Mouse (Mus musculus): ENCODE results near the gene Gm3646. TPM values are rescaled to one million over a fixed set of nuclear protein-coding genes. Genes with fewer than 3 reads are reported as not detected.
A peak's percentile ranks its signal among the peaks of the same experiment; 100 is the strongest.

Gene Gm3646
- polyA plus RNA-seq, 1 experiment from 2014 or later: not detected

GRCm38 (mm10) chr1:39773991-39774729, 31.0 kb downstream of the Gm3646 start:
- no peak overlapping the region for H3K4me3 ChIP-seq (replicated peaks)
- no peak for ATAC-seq
- H3K9me3 ChIP-seq: no peaks in the 10 kb centered on the region
- H3K4me1 ChIP-seq (replicated peaks): peaks cover 6% of the 10 kb centered on the region
- H3K36me3 ChIP-seq: no peaks in the 10 kb centered on the region
- H3K27me3 ChIP-seq: no peaks in the 10 kb centered on the region
- no peak overlapping the region for H3K9ac ChIP-seq (replicated peaks)
- H3K27ac ChIP-seq: no peak overlapping the region
- WGBS: 87% methylated on average over 14 of the region's 14 CpGs
- H3K4me2 ChIP-seq (replicated peaks): no peak overlapping the region

GRCm38 (mm10) chr1:39773551-39773950, 31.6 kb downstream of the Gm3646 start:
- H3K9ac ChIP-seq (replicated peaks): no peak overlapping the region
- no peak overlapping the region for H3K27ac ChIP-seq
- no peaks in the 10 kb centered on the region for H3K36me3 ChIP-seq
- peaks cover 6% of the 10 kb centered on the region for H3K4me1 ChIP-seq (replicated peaks)
- WGBS: 77% methylated on average over 5 of the region's 5 CpGs
- no peak overlapping the region for H3K4me2 ChIP-seq (replicated peaks)
- ATAC-seq: no peak
- no peaks in the 10 kb centered on the region for H3K27me3 ChIP-seq
- no peak overlapping the region for H3K4me3 ChIP-seq (replicated peaks)
- H3K9me3 ChIP-seq: no peaks in the 10 kb centered on the region

GRCm38 (mm10) chr1:39772401-39773095, 32.6 kb downstream of the Gm3646 start:
- ATAC-seq: peak; percentile 58
- WGBS: 23% methylated on average over 3 of the region's 3 CpGs
- Histone ChIP-seq H3K36me3 (no peaks in the 10 kb centered on the region), H3K9ac (replicated peaks) (no peak overlapping the region), H3K4me3 (replicated peaks) (no peak overlapping the region), H3K27ac (no peak overlapping the region), H3K4me1 (replicated peaks) (peaks cover 6% of the 10 kb centered on the region), H3K4me2 (replicated peaks) (no peak overlapping the region), H3K27me3 (no peaks in the 10 kb centered on the region), H3K9me3 (0 out of 2 replicates have a peak, but pooled peaks cover 3% of the 10 kb centered on the region)

- H3K9me3 ChIP-seq: 0 out of 2 replicates have a peak, but pooled peaks cover 3% of the 10 kb centered on the region
- no peak overlapping the region for H3K4me2 ChIP-seq (replicated peaks)
- no peaks in the 10 kb centered on the region for H3K27me3 ChIP-seq
- no peak overlapping the region for H3K9ac ChIP-seq (replicated peaks)
- no peak for ATAC-seq
- peaks cover 6% of the 10 kb centered on the region for H3K4me1 ChIP-seq (replicated peaks)
- no peaks in the 10 kb centered on the region for H3K36me3 ChIP-seq
- H3K27ac ChIP-seq: no peak overlapping the region
- WGBS: 72% methylated on average over 5 of the region's 5 CpGs
- no peak overlapping the region for H3K4me3 ChIP-seq (replicated peaks)
Measured at GRCm38 (mm10) chr1:39770436-39770835, 34.7 kb downstream of the Gm3646 start.

GRCm38 (mm10) chr1:39768017-39768416, 37.1 kb downstream of the Gm3646 start:
- H3K27me3 ChIP-seq: no peaks in the 10 kb centered on the region
- no peak for ATAC-seq
- no peak overlapping the region for H3K9ac ChIP-seq (replicated peaks)
- WGBS: 89% methylated on average over 3 of the region's 3 CpGs
- no peaks in the 10 kb centered on the region for H3K36me3 ChIP-seq
- no peak overlapping the region for H3K4me3 ChIP-seq (replicated peaks)
- H3K4me1 ChIP-seq (replicated peaks): peaks cover 6% of the 10 kb centered on the region
- no peak overlapping the region for H3K4me2 ChIP-seq (replicated peaks)
- H3K9me3 ChIP-seq: 0 out of 2 replicates have a peak, but pooled peaks cover 3% of the 10 kb centered on the region
- H3K27ac ChIP-seq: no peak overlapping the region

- H3K4me3 ChIP-seq (replicated peaks): no peak overlapping the region
- no peak overlapping the region for H3K9ac ChIP-seq (replicated peaks)
- no peak overlapping the region for H3K27ac ChIP-seq
- no peak for ATAC-seq
- no peaks in the 10 kb centered on the region for H3K27me3 ChIP-seq
- H3K36me3 ChIP-seq: no peaks in the 10 kb centered on the region
- no peak overlapping the region for H3K4me2 ChIP-seq (replicated peaks)
- H3K4me1 ChIP-seq (replicated peaks): peaks cover 14% of the 10 kb centered on the region
- WGBS: 84% methylated on average over 7 of the region's 7 CpGs
- 0 out of 2 replicates have a peak, but pooled peaks cover 3% of the 10 kb centered on the region for H3K9me3 ChIP-seq
Measured at GRCm38 (mm10) chr1:39765854-39766493, 39.2 kb downstream of the Gm3646 start.

- 6% methylated on average over 10 of the region's 10 CpGs for WGBS
- Histone ChIP-seq H3K4me1 (replicated peaks) (peaks cover 15% of the 10 kb centered on the region), H3K4me3 (replicated peaks) (no peak overlapping the region), H3K36me3 (no peaks in the 10 kb centered on the region), H3K9me3 (no peaks in the 10 kb centered on the region), H3K27ac (0 out of 2 replicates have a peak overlapping the region, but pooled peaks have one; percentile 21), H3K27me3 (no peaks in the 10 kb centered on the region), H3K9ac (replicated peaks) (no peak overlapping the region), H3K4me2 (replicated peaks) (peak overlapping the region; percentile 38)
- peak; percentile 58; the same call in 1 of the 2 replicates for ATAC-seq
Measured at GRCm38 (mm10) chr1:39762025-39762370, 43.1 kb downstream of the Gm3646 start.

- peaks cover 15% of the 10 kb centered on the region for H3K4me1 ChIP-seq (replicated peaks)
- H3K9me3 ChIP-seq: no peaks in the 10 kb centered on the region
- H3K27me3 ChIP-seq: no peaks in the 10 kb centered on the region
- peak; percentile 60 for ATAC-seq
- no peak overlapping the region for H3K9ac ChIP-seq (replicated peaks)
- no peaks in the 10 kb centered on the region for H3K36me3 ChIP-seq
- 7% methylated on average over 22 of the region's 22 CpGs for WGBS
- H3K27ac ChIP-seq: 0 out of 2 replicates have a peak overlapping the region, but pooled peaks have one; percentile 21
- H3K4me2 ChIP-seq (replicated peaks): peak overlapping the region; percentile 38
- no peak overlapping the region for H3K4me3 ChIP-seq (replicated peaks)
Measured at GRCm38 (mm10) chr1:39761211-39762024, 43.7 kb downstream of the Gm3646 start.

GRCm38 (mm10) chr1:39760181-39760715, 44.9 kb downstream of the Gm3646 start:
- Histone ChIP-seq H3K27me3 (no peaks in the 10 kb centered on the region), H3K27ac (no peak overlapping the region), H3K9me3 (no peaks in the 10 kb centered on the region), H3K4me2 (replicated peaks) (no peak overlapping the region), H3K4me1 (replicated peaks) (peaks cover 15% of the 10 kb centered on the region), H3K36me3 (no peaks in the 10 kb centered on the region), H3K4me3 (replicated peaks) (no peak overlapping the region), H3K9ac (replicated peaks) (no peak overlapping the region)
- no peak for ATAC-seq
- WGBS: 74% methylated on average over 6 of the region's 6 CpGs

GRCm38 (mm10) chr1:39759231-39760175, 45.6 kb downstream of the Gm3646 start:
- H3K27ac ChIP-seq: no peak overlapping the region
- ATAC-seq: no peak
- 67% methylated on average over 9 of the region's 9 CpGs for WGBS

More at GRCm38 (mm10) chr1:39759231-39760175, 45.6 kb downstream of the Gm3646 start:
- Histone ChIP-seq H3K36me3 (no peaks in the 10 kb centered on the region), H3K4me2 (replicated peaks) (no peak overlapping the region), H3K4me1 (replicated peaks) (peaks cover 15% of the 10 kb centered on the region), H3K4me3 (replicated peaks) (no peak overlapping the region), H3K27me3 (no peaks in the 10 kb centered on the region), H3K9me3 (no peaks in the 10 kb centered on the region), H3K9ac (replicated peaks) (no peak overlapping the region)
